Mouse (Mus musculus) liver, embryonic 14.5 days (tissue): ENCODE measurements around the gene Foxi3.

ENCODE experiments used
- CTCF ChIP-seq: IDR thresholded peaks from 2 replicates; pipeline ENCODE4 v1.5.1; 2016; ENCODE audit warnings: antibody characterized with exemption, low read depth, control low read depth
- EP300 ChIP-seq: IDR thresholded peaks from 2 replicates; pipeline ENCODE4 v1.6.1; 2016; ENCODE audit warnings: antibody characterized with exemption, low read depth

DNA sequence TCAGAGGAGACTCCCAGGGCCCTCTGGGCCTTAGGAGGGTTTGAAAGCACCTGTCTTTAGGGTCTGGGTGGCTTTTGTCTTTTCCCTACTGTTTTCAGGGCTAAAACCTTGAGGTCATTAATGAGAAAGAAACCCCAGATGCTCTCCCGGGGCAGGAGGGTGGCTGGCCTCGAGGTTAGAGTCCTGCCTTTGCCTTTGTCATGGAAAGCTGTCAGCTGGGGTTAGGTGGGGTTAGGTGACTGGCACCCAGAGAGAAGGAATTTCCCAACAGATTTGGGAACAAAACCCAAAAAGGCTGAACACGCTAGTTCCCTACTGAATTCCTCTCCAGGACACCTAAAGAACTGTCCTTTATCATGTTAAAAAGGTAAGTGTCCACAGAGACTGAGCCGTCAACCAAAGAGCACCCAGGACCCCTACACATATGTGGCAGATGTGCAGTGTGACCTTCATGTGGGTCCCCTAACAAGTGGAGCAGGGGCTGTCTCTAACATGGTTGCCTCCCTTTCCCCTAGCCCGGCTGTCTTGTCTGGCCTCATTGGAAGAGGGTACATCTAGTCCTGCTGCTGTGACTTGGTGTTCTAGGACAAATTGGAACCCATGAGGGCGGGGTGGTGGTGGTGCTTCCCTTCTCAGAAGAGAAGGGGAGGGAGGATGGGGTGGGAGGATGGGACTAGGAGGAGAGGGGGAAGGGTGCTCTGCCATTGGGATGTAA is 7.9 kb downstream of the Foxi3 start:
- TF ChIP-seq CTCF (no peak), EP300 (no peak)
